Mouse (Mus musculus) activated CD4-positive, CD25-positive, alpha-beta regulatory T cell, adult 4 months (primary cell): ENCODE data around the gene Ppp1r9a. TPM values are rescaled to one million over a fixed set of nuclear protein-coding genes. Genes with fewer than 3 reads are reported as not detected.

ENCODE experiments used
- ATAC-seq: one replicate; pipeline ENCODE4 v1.8.0; 2017
- polyA plus RNA-seq, 2 experiments: library from polyadenylated mRNA; unstranded; fragments of 100-300 nt; shearing (Covaris generic); gene quantifications; one replicate each; pipeline ENCODE4 v1.2.1; 2017

The Ppp1r9a gene
- polyA plus RNA-seq, 2 experiments from 2014 or later = 0.25 TPM; not detected in 1

DNA sequence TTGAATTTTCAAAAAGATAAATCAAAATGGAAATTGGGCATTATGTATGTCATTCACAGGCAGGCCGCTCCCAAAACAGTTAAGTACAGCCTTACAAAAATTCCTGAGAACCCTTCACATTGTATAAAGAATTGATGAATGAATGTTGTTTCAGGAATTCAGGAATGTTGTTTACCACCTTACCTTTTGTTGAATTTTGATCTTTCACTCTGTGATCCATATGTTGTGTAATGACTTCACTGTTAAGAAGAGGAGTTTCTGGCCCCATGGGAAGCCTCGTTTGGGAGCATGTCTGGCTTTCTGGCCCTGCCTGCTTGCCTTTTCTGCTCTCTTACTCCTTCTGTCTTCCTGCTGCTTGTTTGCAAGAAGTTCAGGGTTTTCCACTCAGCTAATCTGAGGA, 105.4 kb downstream of the Ppp1r9a start:
- ATAC-seq = no peak

DNA sequence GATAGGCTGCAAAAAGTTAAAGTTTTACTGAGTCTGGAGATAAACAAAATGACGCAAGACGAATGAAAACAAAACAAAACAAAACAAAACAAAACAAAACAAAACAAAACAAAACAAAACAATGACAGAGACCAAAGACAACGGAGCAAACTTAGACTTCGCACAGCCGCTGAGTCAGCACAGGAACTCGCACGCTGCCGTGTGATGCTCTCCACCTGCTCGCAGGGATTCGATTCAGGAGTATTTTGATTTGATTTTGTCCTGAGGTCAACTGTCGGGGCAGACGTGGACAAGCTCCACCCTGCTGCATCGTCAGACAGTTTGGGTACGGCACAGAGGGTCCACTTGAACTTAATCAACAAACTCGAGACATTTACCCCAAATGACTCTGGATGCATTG, 105.9 kb downstream of the Ppp1r9a start:
- ATAC-seq = no peak

DNA sequence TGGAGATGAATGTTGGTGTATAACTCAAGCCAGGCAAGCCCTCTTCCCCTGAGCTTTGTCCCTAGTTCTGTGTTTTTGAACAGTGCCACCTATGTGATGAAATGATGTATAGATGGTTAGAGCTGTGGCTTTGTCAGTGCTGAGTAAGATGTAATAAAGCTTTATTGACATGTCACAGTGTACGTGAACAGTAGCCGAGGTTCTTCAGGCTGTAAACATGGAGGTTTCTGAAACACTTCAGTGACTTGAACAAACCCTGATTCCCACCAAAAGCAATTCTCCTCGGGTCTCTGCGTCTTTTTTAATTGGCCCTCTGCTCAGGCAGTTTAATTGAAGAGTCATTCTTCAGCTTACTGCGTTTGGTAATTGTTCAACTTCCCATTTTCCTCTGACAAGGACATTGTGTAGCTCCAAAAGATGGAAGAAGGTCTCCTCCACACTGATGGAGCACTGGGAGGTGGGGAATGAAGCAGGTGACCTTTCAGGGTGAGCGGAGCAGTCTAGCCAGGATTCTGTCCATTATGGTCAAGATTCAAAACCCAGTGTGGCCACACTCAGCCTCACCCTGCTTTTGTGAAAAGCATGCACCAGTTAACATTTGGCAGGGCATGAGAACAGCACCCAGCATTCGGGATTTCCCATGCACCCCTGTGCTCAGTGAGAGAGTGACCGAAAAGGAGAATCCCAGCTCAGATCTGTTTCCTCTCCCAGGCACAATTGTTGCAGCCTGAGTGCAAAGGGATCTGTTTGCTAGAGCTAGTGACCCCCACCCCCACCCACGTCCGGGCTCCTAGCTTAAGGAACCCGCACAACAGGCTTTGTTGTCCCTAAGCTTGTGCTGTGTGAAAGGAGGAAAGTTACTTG, 108.1 kb downstream of the Ppp1r9a start:
- no peak for ATAC-seq

DNA sequence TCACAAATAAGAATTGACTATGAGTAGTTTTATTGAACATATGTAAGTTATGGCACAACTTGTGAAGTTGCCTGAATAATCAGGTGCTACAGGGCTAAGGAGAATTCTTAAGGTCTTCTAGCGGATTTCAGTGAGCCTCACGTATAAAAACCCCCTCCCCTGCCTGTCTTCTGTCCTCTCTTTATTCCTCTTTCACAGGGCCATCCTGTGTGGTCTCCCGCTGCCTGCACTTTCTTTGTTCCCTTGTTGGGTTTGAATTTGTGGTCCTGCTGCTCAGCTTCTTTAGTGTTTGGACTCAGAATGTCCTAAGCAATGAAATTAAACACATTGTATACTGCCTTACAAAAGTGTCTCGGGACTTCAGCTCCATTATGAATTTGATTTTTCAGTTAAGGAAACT, 110.1 kb downstream of the Ppp1r9a start:
- ATAC-seq = no peak

DNA sequence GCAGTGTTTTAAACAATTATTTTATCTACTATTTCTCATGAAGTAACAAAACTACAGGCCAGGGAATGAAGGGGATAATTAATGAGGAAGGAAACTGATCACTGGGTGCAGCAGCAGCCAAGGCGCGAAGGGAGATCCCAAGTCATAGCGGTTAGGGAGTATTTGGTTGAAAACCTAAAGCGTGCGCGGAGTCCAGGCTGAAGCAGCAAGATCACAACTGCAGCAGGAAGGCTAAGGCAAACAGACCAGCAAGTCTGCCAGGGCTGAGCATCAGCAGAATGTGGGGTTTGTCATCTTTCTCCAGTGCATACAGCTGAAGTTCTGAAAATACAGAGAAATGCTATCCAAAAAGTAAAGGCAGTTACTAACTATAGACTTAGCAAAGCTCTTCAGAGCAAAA, 111.8 kb downstream of the Ppp1r9a start:
- no peak for ATAC-seq

DNA sequence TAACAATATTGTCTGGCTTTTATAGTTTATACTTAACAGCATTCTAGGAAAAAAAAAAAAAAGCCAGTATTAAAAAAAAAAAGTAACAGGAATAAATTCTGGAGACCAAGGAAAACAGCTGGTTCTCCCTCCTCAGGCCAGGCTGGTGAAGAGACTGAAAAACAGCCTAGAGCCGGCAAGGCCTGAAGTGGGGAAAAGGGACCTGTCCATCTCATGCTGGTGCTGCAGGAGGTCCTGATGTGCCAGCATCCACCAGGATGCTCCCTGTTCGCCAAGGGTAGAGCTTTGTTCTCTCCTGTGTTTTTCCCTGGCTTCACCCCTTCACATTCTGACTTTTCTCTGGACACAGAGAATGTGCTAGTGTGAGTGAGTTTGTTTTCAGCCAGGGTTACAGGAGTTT, 112.5 kb downstream of the Ppp1r9a start:
- no peak for ATAC-seq

DNA sequence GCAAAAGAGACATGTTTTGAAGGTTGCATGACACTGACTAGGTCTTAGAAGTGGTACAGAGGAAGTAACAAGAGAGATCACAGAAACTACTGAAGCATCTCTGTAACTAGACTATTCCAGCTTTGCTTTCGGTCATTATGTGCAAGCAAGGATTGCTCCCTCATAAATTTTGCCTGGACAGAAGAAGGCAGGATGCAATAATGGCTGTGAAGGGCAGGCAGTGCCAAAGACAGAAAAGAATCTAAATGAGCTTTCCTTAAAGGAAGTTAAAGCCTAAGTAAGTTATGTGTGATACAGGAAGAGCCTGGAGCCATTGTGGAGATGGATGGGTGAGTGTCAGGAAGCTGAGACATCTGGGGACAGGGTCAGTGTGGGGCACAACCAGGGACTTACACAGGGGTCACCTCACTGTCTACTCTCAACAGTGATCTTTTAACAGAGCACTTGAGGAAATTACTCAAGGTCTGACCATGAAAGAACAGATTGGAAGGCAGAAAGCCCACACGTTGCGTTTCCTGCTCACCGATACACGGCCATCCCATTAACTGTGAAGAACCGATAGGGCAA, 115.3 kb downstream of the Ppp1r9a start:
- ATAC-seq = no peak

DNA sequence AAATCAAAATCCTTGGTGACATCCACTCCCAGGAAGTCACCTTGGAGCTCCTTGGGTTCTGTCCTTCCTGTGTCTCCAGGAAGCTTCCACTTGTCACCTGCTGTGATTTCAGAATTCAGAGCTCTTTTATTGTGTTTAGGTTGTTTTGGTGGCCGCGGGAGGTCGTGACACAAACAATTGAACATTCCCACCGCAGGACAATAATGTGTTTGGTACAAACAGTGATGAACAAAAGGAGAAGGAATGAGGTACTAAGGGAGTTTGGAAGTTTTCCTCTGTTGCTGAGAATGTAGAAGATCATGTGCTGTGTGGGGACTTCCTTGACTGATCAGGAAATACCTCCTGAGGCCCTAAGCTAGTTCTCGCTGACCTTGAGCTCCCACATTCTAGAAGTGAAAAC, 116.5 kb downstream of the Ppp1r9a start:
- no peak for ATAC-seq

DNA sequence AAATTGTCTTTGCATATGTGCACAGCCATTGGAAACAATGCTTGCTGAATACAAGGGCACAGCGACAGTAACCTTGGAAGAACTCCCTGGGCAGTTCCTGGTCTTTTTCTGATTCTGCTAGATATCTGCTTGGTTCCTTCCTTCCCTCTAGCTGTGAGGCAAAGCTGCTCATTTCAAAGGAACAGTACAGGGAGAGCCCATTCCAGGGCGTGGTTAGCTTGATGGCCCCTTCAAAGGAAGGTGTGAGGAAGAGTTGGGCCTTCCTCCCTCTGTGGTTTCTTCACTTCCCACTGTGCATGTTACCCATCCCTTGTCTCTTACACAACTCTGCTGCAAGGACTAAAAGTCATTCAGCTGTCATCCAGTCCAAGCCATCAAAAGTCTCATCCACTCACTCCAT, 117.3 kb downstream of the Ppp1r9a start:
- ATAC-seq = no peak

DNA sequence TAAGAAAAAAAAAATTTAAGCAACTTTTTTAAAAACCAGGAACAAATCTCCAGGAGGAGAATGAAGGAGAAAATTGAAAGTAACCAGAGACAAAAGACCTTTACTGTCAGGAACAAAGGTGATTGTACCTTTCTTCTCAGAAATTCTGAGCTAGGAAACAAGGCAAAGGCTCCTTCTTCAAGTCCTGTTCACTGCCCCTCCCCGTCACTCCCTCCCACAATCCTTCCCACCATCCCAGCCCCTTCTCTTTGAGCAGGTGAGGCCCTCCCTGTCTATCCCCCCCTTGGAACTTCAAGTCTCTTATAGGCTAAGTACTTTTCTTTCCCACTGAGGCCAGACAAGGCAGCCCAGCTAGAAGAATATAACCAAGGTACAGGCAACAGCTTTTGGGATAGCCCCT, 117.8 kb downstream of the Ppp1r9a start:
- ATAC-seq = no peak

DNA sequence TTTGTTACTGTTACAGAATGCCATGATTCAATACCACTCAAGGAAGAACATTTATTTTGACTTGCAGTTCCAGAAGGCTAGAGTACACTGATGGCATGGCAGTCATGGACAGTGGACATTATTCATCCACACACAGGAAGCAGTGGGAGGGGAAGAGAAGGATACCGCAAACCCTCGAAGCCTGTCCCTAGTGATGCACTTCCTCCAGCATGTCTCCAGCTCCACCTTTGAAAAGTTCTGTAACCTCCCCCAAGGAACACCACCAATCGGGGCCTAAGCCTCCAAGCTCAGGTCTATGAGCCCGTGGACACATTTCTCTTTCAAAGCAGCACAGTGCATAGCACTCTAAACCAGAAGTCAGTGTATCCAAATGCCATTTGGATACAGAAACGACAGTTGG, 120.0 kb downstream of the Ppp1r9a start:
- no peak for ATAC-seq

DNA sequence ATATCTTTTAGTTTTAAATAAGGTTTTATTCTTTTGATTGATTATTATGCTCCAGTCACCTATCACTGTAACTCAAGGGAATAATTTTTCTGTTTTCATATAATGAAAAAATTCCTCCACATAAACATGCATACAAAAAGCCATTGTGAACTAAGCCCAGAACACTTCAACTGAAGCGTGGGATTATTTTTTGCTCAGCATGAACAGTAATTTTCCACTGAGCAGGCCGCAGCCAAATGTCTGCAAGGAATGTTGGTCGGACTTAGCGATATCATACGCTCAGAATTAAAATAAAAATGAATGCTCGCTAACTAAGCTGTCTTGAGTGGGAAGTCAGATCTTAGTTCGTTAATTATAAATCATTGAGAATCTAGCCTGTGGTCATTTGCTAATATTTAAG, 122.2 kb downstream of the Ppp1r9a start:
- no peak for ATAC-seq

DNA sequence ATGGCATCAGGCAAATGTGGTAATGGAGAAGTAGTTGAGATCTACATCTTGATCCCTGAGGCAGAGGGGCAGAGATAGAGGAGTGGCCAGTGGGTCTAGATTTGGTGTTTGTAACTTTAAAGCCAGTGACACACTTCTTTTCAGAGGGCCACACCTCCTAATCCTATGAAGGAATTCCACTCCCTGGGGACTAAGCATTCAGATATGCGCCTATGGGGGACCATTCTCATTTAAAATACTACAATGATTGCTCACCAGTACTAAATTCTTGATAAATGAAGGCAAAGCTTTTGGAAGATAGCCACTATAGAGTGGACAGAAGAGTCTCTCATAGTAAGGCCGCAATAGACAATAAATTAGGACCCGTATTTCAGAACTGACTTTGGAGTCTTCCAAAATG, 124.1 kb downstream of the Ppp1r9a start:
- ATAC-seq = no peak

DNA sequence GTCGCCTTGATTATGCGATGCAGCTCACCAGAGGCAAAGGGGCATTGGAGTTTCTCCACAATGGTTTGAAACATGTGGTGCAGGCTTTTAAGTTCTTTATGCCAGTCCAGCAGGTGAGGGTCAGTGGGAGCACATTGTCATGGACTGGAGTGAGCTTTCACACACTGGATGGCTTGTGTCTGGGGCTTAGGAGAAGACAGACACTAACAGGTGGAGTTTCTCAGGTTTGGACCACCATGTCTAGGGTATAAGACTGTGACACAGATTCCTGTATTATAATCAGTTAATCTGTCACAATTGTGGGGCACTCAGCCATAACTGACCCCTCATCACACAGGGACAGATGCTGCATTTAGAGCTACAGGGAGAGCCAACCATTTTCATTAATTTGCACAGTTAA, 124.5 kb downstream of the Ppp1r9a start:
- no peak for ATAC-seq

DNA sequence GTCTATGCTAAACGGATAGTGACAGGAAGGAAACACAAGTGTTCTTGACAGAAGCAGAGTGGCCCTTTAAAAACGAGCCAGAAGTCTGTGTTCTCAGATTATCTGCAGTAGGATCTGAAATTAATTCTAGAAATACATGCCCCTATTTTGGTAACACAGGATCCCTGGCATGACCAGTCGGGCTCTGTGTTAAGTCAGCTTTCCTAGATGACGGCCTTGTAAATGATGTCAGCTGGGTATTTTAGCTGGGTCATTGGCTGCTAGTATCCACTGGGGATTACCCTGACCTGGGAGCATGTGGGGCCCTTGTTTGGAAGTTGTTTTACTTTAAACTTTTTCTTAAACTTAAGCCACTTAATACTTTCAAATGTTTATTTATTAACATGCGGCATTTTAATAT, 125.1 kb downstream of the Ppp1r9a start:
- no peak for ATAC-seq

DNA sequence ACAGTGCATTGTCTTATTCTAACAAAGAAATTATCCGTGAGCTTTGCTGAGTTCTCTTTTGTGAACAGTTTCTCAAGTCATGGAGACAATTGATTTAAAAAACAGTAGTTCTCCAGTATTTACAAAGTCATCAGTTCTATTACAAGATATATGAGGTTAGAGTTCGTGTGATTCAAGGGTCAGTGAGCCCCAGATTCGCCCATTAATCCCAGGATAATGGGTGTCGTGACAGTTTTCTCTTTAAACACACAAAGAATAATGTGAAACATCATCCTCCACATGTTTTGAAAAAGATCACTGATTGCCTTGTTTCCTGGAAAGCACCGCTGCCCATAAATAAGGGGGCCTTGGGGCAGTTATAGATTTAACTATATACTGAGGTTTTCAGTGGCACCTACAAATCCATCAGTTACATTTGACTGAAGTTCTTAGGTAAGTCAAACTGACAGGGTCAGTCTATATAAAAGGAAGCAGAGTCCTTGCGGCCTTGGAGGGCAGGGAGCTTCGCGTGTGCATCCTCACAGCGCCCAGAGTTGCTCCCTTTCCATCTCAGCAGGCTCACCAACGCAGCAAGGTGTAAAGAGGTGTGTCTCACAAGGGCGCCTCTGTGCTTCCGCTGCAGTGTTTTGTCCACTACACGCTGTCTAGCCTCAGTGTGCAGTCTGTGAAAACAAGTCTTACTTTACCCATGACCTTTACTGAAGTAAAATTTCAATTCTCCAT, 126.6 kb downstream of the Ppp1r9a start:
- ATAC-seq = no peak

DNA sequence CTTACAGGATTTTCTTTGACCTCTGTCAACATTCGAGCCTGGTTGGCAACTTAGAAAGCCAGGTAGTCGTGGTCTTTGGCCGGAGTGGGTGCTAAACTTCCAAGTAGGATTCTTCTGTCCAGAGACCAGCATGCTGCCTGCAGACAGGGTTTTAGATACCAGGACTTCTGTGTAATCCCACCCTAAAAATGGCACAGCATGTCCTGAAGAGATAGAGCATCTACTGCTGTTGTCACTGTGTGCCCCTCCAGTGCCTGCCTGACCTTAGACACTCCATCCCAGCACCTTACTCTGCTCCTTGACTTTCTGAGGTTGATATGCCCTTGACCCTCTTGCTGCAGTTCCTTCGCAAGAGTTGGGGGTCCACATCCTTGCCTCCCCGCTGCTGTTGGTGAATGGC, 127.2 kb downstream of the Ppp1r9a start:
- no peak for ATAC-seq

DNA sequence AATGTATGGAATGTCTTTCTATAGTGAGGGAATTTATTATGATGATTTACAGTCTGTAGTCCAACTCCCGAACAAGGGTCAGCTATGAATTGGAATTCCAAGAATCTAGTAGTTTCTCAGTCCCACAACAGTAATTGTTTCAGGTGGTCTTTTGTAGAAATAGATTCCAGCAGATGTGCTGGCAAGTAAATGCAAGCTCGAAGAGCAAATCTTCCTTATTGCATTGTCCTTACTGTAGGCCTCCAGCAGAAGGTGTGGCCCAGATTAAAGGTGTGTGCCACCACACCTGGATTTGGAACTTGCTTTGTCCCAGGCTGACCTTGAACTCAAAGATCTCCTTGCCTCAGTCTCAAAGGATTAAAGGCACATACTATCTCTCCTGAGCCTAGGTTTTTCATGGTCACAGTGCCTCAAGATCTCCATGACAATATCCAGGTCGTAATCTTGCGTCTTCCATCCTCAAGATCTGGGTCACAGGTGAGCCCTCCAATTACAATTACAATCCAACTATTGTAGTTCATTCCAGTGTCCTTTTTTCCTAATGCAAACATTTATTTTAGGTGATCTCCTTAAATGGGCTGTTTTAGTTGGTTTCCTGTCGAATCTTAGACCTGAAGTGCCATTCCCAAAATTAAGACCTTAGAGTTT, 130.4 kb downstream of the Ppp1r9a start:
- no peak for ATAC-seq

DNA sequence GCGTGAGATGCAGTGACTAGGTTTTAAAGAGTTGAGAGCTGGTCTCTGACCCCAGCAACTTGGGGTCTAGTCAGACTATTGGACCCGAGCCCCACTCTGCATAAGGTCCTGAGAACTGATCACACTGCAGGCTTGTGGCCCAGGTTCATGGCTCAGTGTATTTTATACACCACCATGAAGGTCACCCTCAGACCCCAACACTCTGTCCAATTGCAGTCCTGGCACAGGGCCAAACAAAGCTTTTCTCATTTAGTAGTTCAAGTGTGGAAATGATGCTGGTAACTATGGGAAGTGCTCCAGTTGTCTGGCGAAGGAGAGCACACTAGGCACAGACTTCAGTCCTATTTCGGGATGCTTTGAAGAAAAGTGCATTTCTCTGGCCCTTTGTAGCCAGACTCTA, 134.5 kb downstream of the Ppp1r9a start:
- ATAC-seq = no peak

DNA sequence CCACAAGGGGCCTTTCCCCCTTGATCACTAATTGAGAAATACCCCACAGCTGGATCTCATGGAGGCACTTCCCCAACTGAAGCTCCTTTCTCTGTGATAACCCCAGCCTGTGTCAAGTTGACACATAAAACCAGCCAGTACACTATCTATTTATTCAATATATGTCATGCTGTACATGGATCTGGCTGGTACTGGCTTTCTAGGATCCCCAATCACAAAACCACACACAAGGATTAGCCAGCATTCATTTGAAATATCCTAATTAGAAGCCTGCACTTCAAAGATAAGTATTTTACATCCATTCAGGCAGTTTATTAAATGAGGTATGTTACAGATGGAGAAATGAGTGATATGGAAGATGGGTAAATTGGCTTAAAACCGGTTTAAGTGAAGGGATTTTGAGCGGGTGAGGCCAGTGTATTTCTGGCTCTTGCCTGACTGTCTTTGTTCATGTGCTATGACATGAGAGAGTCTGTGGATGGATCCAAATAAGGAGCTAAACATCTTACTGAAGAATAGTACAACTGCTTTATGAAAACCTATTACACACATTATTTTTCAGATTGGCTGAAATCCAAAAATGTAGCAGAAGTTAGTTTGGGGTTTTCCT, 135.5 kb downstream of the Ppp1r9a start:
- ATAC-seq = no peak

DNA sequence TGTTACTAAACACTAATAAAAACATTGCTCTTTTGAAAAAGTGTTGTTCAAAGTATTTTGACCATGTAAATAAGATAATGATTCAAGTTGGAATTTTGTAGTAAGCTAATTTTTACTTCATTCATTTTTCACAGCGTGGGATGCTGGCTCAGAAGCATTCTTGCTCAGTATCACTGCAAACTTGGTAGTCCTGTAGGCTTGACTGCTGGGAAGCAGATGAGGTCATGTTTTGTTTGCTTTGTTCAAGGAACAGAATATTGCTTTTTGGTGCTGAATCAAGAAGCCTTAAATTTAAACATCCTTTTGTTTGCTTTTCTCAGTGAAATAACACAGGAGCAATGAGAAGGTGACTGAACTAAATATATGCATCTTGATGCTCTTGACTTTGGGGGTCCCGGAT, 136.6 kb downstream of the Ppp1r9a start:
- no peak for ATAC-seq

DNA sequence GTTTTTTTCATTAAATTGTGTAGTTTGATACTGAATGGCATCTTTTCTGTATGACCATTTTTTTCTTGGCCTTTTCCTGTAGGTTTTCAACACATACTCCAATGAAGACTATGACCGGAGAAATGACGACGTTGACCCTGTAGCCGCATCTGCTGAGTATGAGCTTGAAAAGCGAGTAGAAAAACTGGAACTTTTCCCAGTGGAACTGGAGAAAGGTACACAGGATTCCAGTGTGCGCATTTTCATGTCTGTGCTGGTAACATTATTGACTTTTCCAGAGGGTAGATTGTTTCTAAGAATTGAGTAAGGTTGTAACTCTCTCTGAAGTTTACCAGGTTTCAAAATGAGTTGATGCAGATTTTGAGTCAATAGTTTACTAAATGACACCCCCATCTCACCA, 143.1 kb downstream of the Ppp1r9a start:
- no peak for ATAC-seq

DNA sequence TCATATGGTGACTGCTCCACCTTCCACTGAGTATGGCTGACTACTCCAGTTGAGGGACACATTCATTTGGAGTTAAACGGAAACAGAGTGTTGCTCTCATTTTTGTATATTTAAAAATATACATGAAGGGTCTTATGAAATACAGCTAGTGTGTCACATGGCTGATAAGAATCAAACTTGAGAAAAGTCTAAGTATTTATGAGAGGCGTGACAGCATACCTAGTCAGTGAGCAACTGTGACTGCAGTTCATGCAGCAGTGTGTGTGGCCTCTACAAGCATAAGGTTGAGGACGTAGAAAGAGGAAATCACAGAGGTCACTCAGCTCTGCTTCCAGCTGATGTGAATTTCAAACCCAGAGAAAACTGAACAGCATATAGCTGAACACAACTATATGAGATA, 145.3 kb downstream of the Ppp1r9a start:
- ATAC-seq = no peak
